Mouse (Mus musculus): ENCODE measurements around the gene Sec14l5. TPM values are rescaled to one million over a fixed set of nuclear protein-coding genes. Genes with fewer than 3 reads are reported as not detected.

The Sec14l5 gene
- polyA plus RNA-seq (2012; rRNA removed) (0.01 TPM in 1 of 2 replicates, not detected in the other), polyA plus RNA-seq (2014; fragmentation: Nextera tagmentation; extraction: Ambion mirVana) (not detected in 2 replicates)

- Histone ChIP-seq H3K4me1 (replicated peaks; ENCODE audit: control insufficient read depth in 2 of 2, insufficient read depth in 2 of 2, low read length in 1 of 2) (peaks cover 0 to 3% of the 10 kb centered on the region in 2 experiments; a peak in 1 of 4 replicates), H3K36me3 (replicated peaks; ENCODE audit: control insufficient read depth, insufficient read depth, low read depth) (no peaks in the 10 kb centered on the region), H3K9ac (replicated peaks) (no peak within 1 kb of the TSS), H3K27me3 (ENCODE audit: control insufficient read depth, insufficient read depth, low read length) (no peaks in the 10 kb centered on the region), H3K27ac (no peak within 1 kb of the TSS), H3K4me3 (ENCODE audit: insufficient read depth in 1 of 2, low read depth in 2 of 2, low read length in 2 of 2) (peak within 1 kb of the TSS in 1 of 2 experiments; percentile 20; a peak in 2 of 4 replicates), H3K9me3 (ENCODE audit: control insufficient read depth, low read length) (no peaks in the 10 kb centered on the region), H3K4me2 (ENCODE audit: low read depth) (peak within 1 kb of the TSS; percentile 46)
- 20% methylated on average over 13 of the region's 13 CpGs for WGBS (ENCODE audit: insufficient replicate concordance)
- no peak for DNase-seq (ENCODE audit: low read depth in 3 of 3, low spot score in 3 of 3)
- TF ChIP-seq EP300 (IDR thresholded peaks at IDR 0.05; ENCODE audit: low read depth) (no peak), CTCF (IDR thresholded peaks at IDR 0.05; ENCODE audit: low read depth) (no peak; the same call in 1 of the 2 replicates)
- 0 out of 2 replicates have a peak, but pooled peaks have one; percentile 5 for ATAC-seq (ENCODE audit: insufficient read depth)
Measured at GRCm38 (mm10) chr16:5147037-5147385, at the start of gene Sec14l5. TSS of gene Sec14l5 (plus strand) at chr16:5147109.

- Histone ChIP-seq H3K4me2 (ENCODE audit: low read depth) (no peak overlapping the region), H3K36me3 (replicated peaks; ENCODE audit: control insufficient read depth, insufficient read depth, low read depth) (no peaks in the 10 kb centered on the region), H3K4me3 (ENCODE audit: insufficient read depth in 1 of 2, low read depth in 2 of 2, low read length in 2 of 2) (no peak overlapping the region), H3K4me1 (replicated peaks; ENCODE audit: control insufficient read depth in 2 of 2, insufficient read depth in 2 of 2, low read length in 1 of 2) (no peaks in the 10 kb centered on the region), H3K9me3 (ENCODE audit: control insufficient read depth, low read length) (no peaks in the 10 kb centered on the region), H3K9ac (replicated peaks) (no peak overlapping the region), H3K27ac (no peak overlapping the region), H3K27me3 (ENCODE audit: control insufficient read depth, insufficient read depth, low read length) (no peaks in the 10 kb centered on the region)
- DNase-seq (ENCODE audit: low read depth in 3 of 3, low spot score in 3 of 3) (no peak), ATAC-seq (ENCODE audit: insufficient read depth) (no peak)
- WGBS (ENCODE audit: insufficient replicate concordance): 53% methylated on average over 6 of the region's 6 CpGs
- no peak for TF ChIP-seq EP300 (IDR thresholded peaks at IDR 0.05; ENCODE audit: low read depth)
- TF ChIP-seq CTCF (IDR thresholded peaks at IDR 0.05; ENCODE audit: low read depth): no peak
Measured at GRCm38 (mm10) chr16:5101000-5101399, 45.9 kb upstream of the Sec14l5 start.

GRCm38 (mm10) chr16:5109877-5110276 is 37.0 kb upstream of the Sec14l5 start:
- H3K36me3 ChIP-seq (replicated peaks; ENCODE audit: control insufficient read depth, insufficient read depth, low read depth): no peaks in the 10 kb centered on the region
- H3K4me3 ChIP-seq (ENCODE audit: insufficient read depth in 1 of 2, low read depth in 2 of 2, low read length in 2 of 2): no peak overlapping the region
- no peaks in the 10 kb centered on the region for H3K9me3 ChIP-seq (ENCODE audit: control insufficient read depth, low read length)
- no peaks in the 10 kb centered on the region; a peak in 1 of 4 replicates for H3K4me1 ChIP-seq (replicated peaks; ENCODE audit: control insufficient read depth in 2 of 2, insufficient read depth in 2 of 2, low read length in 1 of 2)
- no peak overlapping the region for H3K9ac ChIP-seq (replicated peaks)
- 57% methylated on average over 7 of the region's 7 CpGs for WGBS (ENCODE audit: insufficient replicate concordance)
- DNase-seq (ENCODE audit: low read depth in 3 of 3, low spot score in 3 of 3) (peak; percentile 7 to 20 (median 14)), ATAC-seq (ENCODE audit: insufficient read depth) (peak; percentile 69)
- H3K27ac ChIP-seq: no peak overlapping the region
- H3K4me2 ChIP-seq (ENCODE audit: low read depth): no peak overlapping the region
- H3K27me3 ChIP-seq (ENCODE audit: control insufficient read depth, insufficient read depth, low read length): no peaks in the 10 kb centered on the region
- TF ChIP-seq EP300 (IDR thresholded peaks at IDR 0.05; ENCODE audit: low read depth) (no peak), CTCF (IDR thresholded peaks at IDR 0.05; ENCODE audit: low read depth) (no peak)

- no peak for DNase-seq (ENCODE audit: low read depth in 3 of 3, low spot score in 3 of 3)
- Histone ChIP-seq H3K36me3 (replicated peaks; ENCODE audit: control insufficient read depth, insufficient read depth, low read depth) (no peaks in the 10 kb centered on the region), H3K9ac (replicated peaks) (no peak overlapping the region), H3K4me2 (ENCODE audit: low read depth) (no peak overlapping the region), H3K27me3 (ENCODE audit: control insufficient read depth, insufficient read depth, low read length) (no peaks in the 10 kb centered on the region), H3K9me3 (ENCODE audit: control insufficient read depth, low read length) (no peaks in the 10 kb centered on the region), H3K27ac (no peak overlapping the region), H3K4me1 (replicated peaks; ENCODE audit: control insufficient read depth in 2 of 2, insufficient read depth in 2 of 2, low read length in 1 of 2) (no peaks in the 10 kb centered on the region; a peak in 1 of 4 replicates), H3K4me3 (ENCODE audit: insufficient read depth in 1 of 2, low read depth in 2 of 2, low read length in 2 of 2) (no peak overlapping the region)
- no peak for TF ChIP-seq CTCF (IDR thresholded peaks at IDR 0.05; ENCODE audit: low read depth)
- no peak for TF ChIP-seq EP300 (IDR thresholded peaks at IDR 0.05; ENCODE audit: low read depth)
- ATAC-seq (ENCODE audit: insufficient read depth): no peak
- WGBS (ENCODE audit: insufficient replicate concordance): 61% methylated on average over 3 of the region's 3 CpGs
Measured at GRCm38 (mm10) chr16:5111021-5111420, 35.9 kb upstream of the Sec14l5 start.

- Histone ChIP-seq H3K27me3 (ENCODE audit: control insufficient read depth, insufficient read depth, low read length) (no peaks in the 10 kb centered on the region), H3K36me3 (replicated peaks; ENCODE audit: control insufficient read depth, insufficient read depth, low read depth) (no peaks in the 10 kb centered on the region), H3K4me1 (replicated peaks; ENCODE audit: control insufficient read depth in 2 of 2, insufficient read depth in 2 of 2, low read length in 1 of 2) (no peaks in the 10 kb centered on the region; a peak in 1 of 4 replicates), H3K27ac (no peak overlapping the region), H3K4me2 (ENCODE audit: low read depth) (no peak overlapping the region), H3K9ac (replicated peaks) (no peak overlapping the region), H3K4me3 (ENCODE audit: insufficient read depth in 1 of 2, low read depth in 2 of 2, low read length in 2 of 2) (no peak overlapping the region), H3K9me3 (ENCODE audit: control insufficient read depth, low read length) (no peaks in the 10 kb centered on the region)
- ATAC-seq (ENCODE audit: insufficient read depth): no peak
- no peak for TF ChIP-seq EP300 (IDR thresholded peaks at IDR 0.05; ENCODE audit: low read depth)
- no peak for TF ChIP-seq CTCF (IDR thresholded peaks at IDR 0.05; ENCODE audit: low read depth)
- no peak for DNase-seq (ENCODE audit: low read depth in 3 of 3, low spot score in 3 of 3)
- 47% methylated on average over 4 of the region's 4 CpGs for WGBS (ENCODE audit: insufficient replicate concordance)
Measured at GRCm38 (mm10) chr16:5113002-5113550, 33.8 kb upstream of the Sec14l5 start.

Data from liver, embryonic 14.5 days (tissue).